Mouse (Mus musculus) heart, embryonic 13.5 days (tissue): ENCODE data around the gene Ttn. TPM values are rescaled to one million over a fixed set of nuclear protein-coding genes. Genes with fewer than 3 reads are reported as not detected.

Source experiments
- ATAC-seq: fragments of 200-750 bp; cut with Nextera tagmentation; 2 replicates; pipeline ENCODE4 v1.8.0; 2017; ENCODE audit warnings: moderate TSS enrichment; ENCODE audit not compliant: insufficient number of reproducible peaks, low FRiP score, low TSS enrichment; ENCODE audit errors: extremely low read depth
- H3K27ac ChIP-seq: fragments of 300-500 bp; sonication (generic); replicated peaks from 2 replicates; pipeline ENCODE4 v1.5.1; 2015; ENCODE audit warnings: moderate library complexity, mild to moderate bottlenecking, inconsistent platforms
- H3K27me3 ChIP-seq: fragments of 300-500 bp; sonication (generic); replicated peaks from 2 replicates; pipeline ENCODE4 v1.6.1; 2015; ENCODE audit warnings: mild to moderate bottlenecking, inconsistent platforms
- H3K36me3 ChIP-seq: fragments of 300-500 bp; sonication (generic); 2 replicates; pipeline ENCODE4 v1.6.1; 2015; ENCODE audit warnings: mild to moderate bottlenecking, inconsistent platforms
- H3K4me1 ChIP-seq: fragments of 300-500 bp; sonication (generic); 2 replicates; pipeline ENCODE4 v1.6.1; 2015; ENCODE audit warnings: inconsistent platforms
- H3K4me2 ChIP-seq: fragments of 300-500 bp; sonication (generic); 2 replicates; pipeline ENCODE4 v1.6.1; 2015; ENCODE audit warnings: inconsistent platforms, mild to moderate bottlenecking, moderate library complexity
- H3K4me3 ChIP-seq: fragments of 300-500 bp; sonication (generic); 2 replicates; pipeline ENCODE4 v1.5.1; 2015; ENCODE audit warnings: moderate library complexity, mild to moderate bottlenecking, inconsistent platforms
- H3K9ac ChIP-seq: fragments of 300-500 bp; sonication (generic); 2 replicates; pipeline ENCODE4 v1.6.1; 2015; ENCODE audit warnings: inconsistent platforms, mild to moderate bottlenecking, moderate library complexity
- H3K9me3 ChIP-seq: fragments of 300-500 bp; sonication (generic); 2 replicates; pipeline ENCODE4 v1.6.1; 2016; ENCODE audit warnings: inconsistent platforms
- WGBS: fragments of 180-500 bp; shearing (Covaris S2); methylation state at CpG from one replicate; pipeline ENCODE4 v1.1.7; 2015; ENCODE audit warnings: mixed read lengths; 5-methylcytosine and 5-hydroxymethylcytosine counted together
- polyA plus RNA-seq: library from polyadenylated mRNA; unstranded; fragments of >200 nt; fragmentation: Nextera tagmentation; extraction: Ambion mirVana; gene quantifications from 2 replicates; pipeline ENCODE4 v1.2.1, GENCODE M21; 2015

The Ttn gene
- polyA plus RNA-seq, 1 experiment from 2014 or later: 426 TPM

GRCm38 (mm10) chr2:76655982-76656381 lies 326.4 kb downstream of the Ttn start:
- WGBS: 4% methylated on average over 1 of the region's 1 CpGs
- no peak overlapping the region for H3K4me2 ChIP-seq
- no peaks in the 10 kb centered on the region for H3K9me3 ChIP-seq
- H3K36me3 ChIP-seq: no peaks in the 10 kb centered on the region
- 0 out of 2 replicates have a peak, but pooled peaks cover 4% of the 10 kb centered on the region for H3K27me3 ChIP-seq
- no peak for ATAC-seq
- H3K4me3 ChIP-seq: no peak overlapping the region
- H3K9ac ChIP-seq: no peak overlapping the region
- H3K4me1 ChIP-seq: no peaks in the 10 kb centered on the region
- H3K27ac ChIP-seq: no peak overlapping the region

DNA sequence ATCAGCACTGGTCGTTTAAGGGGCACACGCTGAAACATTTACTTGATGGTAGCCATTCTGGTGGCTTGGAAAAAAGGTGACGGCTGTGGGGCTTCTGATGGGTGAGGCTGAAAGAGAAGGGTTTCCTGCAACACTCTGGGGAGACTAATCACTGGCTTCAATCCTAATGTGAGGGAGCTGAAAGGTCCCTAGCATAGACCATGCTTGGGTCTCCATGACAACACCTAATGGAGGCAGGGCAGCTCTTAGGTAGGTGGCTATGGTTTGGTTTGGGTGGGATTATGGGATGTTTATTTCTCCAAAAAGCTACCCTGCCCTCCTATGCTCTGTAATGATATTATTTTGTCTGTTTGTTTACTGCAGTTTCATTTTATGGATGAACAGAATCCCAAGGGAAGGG lies 326.9 kb downstream of the Ttn start:
- no peak overlapping the region for H3K4me2 ChIP-seq
- no peaks in the 10 kb centered on the region for H3K9me3 ChIP-seq
- no peak overlapping the region for H3K9ac ChIP-seq
- no peak overlapping the region for H3K4me3 ChIP-seq
- ATAC-seq: no peak
- WGBS: 61% methylated on average over 3 of the region's 3 CpGs
- no peak overlapping the region for H3K27ac ChIP-seq
- H3K4me1 ChIP-seq: no peaks in the 10 kb centered on the region
- H3K27me3 ChIP-seq: 0 out of 2 replicates have a peak, but pooled peaks cover 4% of the 10 kb centered on the region
- H3K36me3 ChIP-seq: no peaks in the 10 kb centered on the region

- H3K9ac ChIP-seq: no peak overlapping the region
- H3K4me2 ChIP-seq: no peak overlapping the region
- 83% methylated on average over 5 of the region's 5 CpGs for WGBS
- no peaks in the 10 kb centered on the region for H3K36me3 ChIP-seq
- no peaks in the 10 kb centered on the region for H3K9me3 ChIP-seq
- ATAC-seq: no peak
- no peak overlapping the region for H3K4me3 ChIP-seq
- no peaks in the 10 kb centered on the region for H3K4me1 ChIP-seq
- no peak overlapping the region for H3K27ac ChIP-seq
- 0 out of 2 replicates have a peak, but pooled peaks cover 4% of the 10 kb centered on the region for H3K27me3 ChIP-seq
These were observed 327.7 kb downstream of the Ttn start for GRCm38 (mm10) chr2:76654646-76655045.

Other genes starting within 250 kb of the Ttn start
- gene Ccdc141, start 188.1 kb upstream of the Ttn start, polyA plus RNA-seq: 156 and 170 TPM in 2 replicates